Mouse (Mus musculus) retina, postnatal 7 days (tissue): ENCODE data around the gene Med24.

Experiments used
- DNase-seq: peaks from one replicate; pipeline ENCODE4 v3.0.0-alpha.2; 2012; ENCODE audit warnings: low read depth, low spot score

Med24 gene

DNA sequence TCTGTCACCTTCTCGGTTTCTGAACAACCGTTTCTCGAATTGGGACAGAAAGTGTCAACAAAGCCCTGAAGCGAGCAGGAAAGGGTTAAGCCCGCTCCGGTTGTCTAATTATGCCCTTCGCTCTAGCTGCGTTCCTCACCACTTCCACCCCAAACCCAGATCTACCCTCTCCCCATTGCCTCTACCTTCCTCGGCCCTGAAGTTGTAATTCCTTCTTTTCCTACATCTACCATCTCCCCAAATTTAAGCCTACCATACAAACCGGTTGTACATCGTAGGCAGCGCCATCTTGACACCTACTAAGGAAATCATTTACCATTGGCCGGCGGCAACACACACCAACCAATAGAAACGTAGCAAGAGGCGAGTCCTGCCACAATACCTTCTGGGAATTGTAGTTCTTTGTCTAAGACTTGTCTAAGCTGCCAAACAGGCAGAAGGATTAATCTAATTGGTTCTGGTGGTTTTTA is at the start of gene Med24:
Med24 (minus strand) TSS at position 317 of the 470 bp plus-strand sequence.
- peak; percentile 87 for DNase-seq

DNA sequence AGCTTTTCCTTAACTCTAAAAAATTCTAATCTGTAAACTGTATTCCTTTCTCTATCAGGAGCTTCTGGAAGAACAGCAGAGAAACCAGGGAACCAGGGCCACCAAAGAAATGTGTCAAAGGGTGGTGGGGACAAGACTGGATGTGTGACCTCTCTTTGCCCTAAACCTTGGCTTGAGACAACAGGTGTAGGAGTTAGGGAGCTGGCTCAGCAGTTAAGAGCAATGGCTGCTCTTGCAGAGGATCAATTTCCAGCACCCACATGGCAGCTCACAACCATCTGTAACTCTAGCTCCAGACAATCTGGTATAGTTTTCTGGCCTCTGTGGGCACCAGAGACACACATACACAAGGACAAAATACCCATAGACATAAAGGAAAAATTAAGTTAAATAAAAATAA is 48.7 kb upstream of the Med24 start:
- DNase-seq: no peak

DNA sequence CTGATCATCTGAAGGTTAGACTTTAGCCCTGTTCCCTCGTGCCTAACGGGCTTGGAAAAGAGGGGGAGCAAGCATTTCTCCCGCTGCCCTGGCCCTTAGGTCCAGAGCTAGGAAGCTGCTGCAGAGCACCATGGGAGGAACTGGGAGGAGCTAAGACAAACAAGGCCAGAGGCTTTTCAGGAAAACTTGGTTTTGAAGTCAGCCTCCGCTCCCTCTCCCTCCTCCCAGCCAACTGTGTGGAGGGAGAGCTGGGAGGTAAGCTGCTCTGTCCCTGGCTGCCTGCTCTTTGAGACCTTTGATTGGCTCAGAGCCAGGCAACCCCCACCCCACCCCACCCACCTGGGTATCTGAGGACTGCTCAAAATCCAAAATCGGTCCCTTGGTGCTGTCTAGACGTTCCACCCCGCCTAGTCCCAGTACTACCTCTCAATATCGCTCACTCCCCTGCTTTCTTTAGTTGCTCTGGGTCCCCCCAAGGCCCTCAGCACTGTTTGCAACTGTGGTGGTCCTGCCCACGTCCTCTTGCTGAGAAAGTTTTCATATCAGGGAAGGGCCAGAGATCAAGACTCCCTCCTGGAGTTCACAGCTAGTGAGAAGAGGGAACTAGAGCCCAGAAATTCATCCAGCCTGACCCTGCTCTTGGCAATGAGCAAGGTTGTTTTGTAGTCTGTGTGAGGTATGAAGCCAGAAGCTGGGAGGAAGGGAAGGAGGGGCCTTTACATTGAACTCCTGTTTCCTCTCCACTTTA is 47.8 kb upstream of the Med24 start:
- no peak for DNase-seq

DNA sequence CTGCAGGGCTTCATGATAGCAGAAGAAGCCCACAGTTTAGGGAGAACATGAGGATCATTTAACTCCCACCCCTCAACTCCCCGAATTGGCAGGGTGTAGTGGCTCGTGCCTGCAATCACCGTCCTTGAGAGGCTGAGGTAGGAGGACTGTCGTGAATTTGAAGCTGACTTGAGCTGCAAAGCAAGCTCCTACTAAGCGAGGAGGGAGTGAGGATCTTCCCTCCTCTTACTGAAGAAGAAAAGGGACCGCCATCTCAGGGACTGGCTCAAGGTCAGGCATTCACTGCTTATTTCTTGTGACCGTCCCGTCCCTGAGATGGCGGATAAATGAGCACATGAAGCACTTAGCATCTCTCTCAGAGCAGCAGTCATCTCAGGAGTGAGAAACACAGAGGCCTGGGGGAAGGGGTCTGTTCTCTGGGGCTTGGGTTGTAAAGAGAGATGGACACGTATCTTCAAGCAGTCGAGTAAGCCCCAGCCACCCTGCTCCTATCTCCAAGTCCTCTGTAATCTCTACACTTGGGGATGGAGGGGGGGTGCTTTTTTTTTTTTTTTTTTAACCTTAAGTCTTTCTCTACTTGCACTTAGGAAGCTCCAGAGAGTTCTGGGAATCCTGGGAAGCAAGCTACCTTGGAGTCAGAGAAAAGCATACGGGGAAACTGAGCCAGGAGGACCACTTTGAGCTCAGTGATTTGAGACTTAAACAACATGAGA is 47.0 kb upstream of the Med24 start:
- no peak for DNase-seq

DNA sequence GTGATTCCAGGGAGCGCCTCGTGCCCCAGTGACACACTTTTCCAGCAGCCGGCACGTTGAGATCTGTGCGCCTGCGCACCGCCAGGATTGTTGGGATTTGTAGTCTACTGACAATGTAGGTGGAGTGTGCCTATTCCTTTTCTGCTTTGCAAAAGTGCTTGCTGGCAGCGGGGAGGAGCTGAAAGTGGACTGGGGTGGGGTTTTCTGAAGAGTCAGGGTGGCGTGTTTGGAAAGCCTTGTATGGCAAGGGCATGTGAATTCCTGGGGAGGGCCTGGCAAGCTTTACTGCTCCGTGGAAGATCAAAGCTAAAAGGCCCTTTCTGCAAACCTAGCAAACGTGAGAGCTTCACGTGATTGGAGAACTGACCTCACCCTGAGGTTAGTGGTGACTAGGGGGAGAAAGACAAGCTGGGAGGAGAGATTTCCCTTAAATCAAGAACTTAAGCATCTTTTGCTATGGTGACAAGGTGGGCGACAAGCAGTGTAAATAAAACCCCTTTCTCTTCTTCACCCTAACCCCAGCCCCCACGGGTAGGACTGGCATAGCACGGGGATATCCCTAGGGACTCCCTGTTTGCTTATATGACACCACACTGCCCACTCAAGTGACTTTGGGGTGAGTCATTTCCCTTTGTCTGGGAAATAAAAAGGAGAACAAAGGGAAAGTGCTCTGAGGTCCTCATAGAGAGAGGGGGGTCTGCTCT is 46.3 kb upstream of the Med24 start:
- DNase-seq: peak; percentile 94

DNA sequence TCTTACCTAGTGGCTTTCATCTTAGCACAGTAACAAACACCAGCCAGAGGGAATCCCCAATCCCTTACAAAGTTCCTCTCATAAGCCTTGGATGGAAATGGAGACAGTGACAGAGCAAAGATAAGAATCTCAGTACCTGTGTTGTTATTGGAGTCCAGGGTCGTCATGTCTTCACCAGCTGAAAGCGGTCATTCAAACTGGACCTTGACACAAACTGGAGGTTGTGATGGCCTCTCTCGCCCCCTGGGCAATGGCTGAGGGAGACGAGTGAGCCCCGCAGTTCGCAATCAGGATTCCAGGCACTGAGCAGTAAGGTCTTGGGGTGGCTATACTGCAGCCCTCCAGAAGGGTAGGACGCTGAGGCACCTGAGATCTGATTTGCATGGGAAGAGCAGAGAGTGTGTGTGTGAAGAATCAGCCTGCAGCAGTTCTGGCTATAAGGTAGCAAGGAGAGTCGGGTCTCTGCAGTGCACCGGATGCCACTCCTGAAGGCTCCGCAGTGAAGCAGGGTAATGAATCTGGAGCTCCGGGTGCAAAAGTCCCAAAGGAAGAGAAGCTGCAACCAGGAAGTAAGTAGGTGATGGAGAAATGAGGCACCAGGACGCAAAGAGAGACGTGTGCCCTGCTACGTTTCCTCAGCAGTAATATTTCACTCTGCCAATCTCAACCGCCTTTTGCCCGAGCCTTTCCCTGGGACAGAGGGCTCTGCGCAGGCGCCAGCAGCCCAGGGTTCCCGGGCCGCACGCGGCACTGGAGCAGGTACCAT is 45.5 kb upstream of the Med24 start, which contains the start of gene Nr1d1:
Nr1d1 (minus strand) TSS at position 752 of the 766 bp plus-strand sequence.
- no peak for DNase-seq

DNA sequence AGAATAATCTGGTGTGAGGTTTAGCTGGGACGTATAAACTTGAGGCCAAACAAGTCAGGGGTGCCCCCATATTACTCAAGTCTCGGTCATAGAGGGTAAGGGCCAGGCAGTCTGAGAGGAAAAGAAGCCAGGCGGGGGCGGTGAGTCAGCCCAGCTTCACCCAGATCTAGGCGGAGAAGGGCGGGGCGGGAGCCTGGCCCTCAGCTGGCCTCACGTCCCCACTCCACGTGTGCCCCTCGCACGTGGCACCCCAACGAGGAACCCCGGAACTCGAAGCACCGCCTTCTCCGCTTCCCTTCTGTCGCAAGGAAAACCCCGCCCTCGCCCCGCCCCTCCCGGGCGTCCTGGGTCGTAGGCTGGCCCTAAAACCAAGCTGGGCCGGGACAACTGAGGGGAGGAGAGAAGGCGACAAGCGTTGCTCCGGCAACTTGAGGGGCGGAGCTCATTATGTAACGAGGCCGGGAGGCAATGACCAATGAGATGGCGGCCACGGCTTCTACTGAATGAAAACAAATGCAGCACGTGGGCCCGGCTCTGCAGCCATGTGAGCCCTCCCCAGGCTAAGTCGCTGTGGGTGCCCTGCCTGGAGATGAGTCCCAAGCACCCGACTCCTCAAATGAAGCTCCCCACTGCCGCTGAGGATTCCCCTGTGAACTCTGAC is 44.5 kb upstream of the Med24 start:
- peak; percentile 93 for DNase-seq

DNA sequence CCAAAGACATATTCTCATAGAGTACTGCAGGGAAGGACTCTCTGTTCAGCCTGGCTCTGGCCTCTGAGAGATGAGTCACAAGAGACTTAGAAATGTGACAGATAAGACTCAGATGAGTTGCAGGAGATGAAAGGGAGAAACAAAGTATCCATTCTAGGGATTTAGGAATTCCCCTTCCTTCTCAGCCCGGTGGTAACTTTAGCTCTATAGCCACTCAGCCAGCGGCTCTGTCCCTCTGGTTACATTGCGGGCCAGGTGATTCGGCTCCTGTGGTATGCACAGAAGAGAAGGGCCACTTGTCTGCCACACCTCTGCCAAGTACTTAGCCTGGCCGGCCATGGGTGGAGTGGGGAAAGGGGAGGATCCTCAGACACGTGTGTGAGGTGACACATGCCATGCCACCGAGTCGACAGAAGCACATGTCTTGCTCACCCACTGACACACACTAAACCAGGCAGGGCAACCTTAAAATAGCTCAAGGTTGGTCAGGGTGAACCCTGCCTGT is 43.5 kb upstream of the Med24 start:
- no peak for DNase-seq

DNA sequence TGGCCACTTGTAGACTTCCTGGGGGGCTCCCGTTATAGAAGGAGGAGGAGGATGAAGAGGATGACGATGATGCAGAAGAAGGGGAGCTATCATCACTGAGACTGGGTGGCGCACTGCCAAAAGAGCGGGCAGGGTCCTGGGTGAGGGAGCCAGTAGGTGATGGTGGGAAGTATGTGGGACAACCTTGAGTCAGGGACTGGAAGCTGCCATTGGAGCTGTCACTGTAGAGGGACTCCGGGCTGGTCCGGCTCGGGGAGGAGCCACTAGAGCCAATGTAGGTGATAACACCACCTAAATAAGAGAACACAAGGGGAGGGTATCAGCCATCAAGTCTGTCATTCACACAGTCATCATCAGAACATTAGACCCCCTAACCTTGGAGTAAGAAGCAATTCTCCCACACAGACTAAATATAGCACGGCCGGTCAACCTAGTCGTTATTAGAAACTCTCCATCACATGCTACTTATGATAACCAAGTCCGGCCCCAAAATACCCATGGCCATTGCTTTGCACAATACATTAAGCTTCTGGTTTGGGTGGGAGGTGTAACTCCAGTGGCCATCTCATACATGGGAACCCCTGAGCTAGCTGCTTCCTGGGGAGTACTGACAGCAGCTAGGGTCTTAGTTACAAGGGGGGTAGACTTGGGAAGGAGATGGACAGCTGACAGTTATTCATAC is 42.8 kb upstream of the Med24 start:
- DNase-seq: no peak

DNA sequence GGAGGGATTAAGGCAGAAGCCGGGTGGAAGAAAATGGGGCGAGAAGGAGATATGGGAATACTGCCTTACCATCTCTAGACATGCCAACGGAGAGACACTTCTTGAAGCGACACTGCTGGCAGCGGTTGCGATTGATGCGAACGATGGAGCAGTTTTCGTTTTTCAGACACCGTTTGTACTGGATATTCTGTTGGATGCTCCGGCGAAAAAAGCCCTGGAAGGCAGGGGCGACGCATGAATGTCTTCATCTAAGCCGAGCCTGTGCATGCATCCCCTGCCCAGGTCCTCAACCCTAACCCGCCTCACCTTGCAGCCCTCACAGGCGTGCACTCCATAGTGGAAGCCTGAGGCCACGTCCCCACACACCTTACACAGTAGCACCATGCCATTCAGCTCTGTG is 41.9 kb upstream of the Med24 start:
- no peak for DNase-seq

DNA sequence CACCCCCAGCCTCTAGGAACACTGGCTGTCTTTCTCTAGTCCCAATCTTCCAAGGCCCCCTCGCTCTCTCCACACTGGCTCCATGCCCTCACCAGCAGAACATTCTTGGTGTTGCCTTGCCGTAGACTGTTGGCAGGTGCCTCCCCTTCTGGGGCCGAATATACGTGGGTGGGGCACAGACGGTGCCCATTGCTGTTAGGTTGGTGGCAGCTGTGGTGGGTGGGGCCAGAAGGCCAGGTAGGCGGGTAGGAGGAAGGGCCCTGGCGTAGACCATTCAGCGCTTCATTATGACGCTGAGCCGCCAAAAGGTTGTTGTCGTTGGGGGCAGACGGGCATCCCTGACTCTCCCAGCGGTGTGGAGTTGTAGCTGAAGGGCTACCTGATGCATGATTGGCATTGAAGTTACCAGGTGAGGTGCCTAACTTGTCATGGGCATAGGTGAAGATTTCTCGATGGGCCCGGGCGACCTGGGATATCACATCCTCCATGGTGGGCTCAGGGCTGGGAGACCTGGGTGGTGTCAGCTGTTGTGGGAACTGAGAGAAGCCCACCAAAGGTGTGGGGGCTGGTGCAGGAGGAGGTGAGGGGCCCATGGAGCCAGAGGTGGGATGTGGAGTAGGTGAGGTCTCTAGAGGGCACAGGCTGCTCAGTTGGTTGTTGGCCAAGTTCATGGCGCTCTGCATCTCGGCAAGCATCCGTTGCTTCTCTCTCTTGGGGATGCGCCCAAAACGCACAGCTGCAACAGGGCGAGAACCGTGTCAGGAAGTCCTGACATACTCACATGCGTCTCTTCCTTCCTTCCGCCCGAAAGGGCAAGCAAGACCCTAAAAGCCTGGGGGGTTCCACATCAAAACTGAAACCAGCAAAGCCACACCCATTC is 41.1 kb upstream of the Med24 start:
- no peak for DNase-seq

DNA sequence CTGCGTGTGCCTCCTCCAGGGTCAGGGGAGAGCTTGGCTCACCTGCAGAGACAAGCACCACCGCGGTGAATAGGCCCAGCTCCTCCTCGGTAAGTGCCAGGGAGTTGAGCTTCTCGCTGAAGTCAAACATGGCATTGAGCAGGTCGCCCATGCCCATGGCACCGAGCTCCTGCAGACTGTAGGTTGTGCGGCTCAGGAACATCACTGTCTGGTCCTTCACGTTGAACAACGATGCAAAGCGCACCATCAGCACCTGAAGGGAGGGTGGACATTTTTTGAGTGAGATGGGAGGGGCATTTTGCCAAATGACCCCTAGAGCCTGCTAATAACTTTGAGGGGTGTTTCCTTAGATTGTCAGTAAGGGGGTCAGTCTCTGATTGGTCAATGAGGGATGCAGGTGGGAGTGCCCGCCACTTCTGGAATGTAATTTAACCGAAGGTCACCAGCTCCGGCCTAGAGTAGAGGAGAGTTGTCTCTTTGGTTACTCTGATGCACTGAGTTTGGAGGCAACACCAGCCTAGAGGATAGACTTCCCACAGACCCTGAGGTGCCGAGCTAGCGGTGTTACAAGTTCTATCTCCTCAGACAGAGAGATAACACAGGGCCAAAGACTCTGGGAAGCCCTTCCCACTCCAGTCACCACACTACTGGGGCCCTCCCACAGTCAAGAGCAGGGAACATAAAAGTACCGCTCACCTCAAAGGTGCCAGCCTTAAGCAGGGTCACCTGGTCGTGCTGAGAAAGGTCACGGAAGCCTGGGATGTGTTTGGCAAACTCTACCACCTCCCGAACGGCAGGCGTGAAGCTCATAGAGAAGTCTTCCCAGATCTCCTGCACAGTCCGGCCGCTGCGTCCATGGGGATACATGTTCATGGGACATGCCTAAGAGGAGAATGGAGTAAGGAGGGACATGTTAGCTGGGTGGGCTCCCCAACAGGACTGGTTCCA is 40.0 kb upstream of the Med24 start:
- DNase-seq: no peak

DNA sequence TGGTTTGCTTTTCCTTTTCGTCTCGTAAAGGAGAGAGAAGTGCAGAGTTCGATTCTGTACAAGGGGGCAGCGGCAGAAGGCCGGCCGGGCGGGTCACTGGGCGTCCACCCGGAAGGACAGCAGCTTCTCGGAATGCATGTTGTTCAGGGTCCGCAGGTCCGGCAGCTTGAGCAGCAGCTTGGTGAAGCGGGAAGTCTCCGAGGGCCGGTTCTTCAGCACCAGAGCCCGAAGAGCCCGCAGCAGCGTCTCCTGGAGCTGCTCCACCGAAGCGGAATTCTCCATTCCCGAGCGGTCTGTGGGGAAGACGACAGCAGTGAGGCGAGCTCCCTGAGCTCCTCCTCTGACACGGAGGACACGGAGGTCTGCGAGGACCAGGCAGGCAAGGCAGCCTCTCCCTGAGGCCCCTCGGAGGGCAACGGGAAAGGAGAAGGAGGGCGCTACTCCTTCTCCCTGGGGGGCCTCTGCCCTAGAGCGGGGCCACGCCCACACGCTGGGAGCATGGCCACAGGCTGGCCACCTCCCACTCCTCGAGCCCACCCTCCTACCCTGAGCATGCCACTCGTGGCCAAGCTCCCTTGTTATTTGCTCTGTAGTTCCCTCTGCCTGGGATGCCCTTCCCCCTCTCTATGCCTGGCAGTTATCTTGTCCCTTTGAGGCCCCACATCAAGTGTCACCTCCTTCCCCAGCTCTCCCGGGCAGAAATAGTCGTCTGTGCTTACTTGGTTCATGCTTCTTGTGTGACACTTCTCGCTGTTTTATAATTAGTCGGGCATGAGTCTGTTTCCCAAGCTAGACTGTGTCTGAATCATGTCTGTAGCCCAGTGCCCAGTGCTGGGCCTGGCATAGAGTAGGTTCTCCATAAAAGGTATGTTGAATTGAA is 39.1 kb upstream of the Med24 start:
- no peak for DNase-seq

DNA sequence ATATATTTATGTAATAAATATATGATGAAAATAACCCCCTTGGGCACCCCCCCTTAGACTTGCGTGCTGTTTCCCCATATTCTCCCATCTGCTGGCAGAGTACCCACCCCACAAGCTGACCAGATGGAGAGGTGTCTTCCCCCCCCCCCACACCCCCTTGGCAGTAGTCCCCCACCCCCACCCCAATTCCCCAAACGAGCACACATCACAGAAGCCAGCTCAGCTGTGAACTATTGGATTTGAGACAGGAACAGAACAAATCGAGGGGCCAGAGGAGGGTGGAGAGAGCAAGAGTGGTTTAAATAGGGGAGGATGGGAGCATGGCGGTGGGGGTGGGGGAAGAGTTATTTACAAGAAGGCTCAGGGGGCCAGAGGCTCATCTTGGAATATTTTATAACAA is 38.5 kb upstream of the Med24 start:
- DNase-seq: no peak

DNA sequence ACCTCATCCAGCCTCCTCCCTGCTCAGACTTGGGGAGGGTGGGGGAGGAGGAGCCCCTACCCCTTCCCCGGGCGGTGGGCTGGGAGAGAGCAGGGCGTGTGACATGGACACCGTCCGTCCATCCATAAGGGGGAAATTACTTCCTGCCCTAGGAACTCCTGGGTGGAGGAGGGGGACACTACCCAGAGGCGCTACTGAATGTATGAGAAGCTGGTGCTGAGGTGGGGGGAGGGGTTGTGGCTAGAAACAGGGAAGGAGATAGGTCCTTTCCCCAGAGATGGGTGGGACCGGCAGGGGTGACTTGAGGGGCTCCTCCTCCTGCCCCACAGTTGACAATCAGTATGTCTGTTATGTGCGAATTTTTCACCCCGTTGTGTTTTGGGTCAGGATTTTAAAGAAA is 38.0 kb upstream of the Med24 start:
- DNase-seq: no peak

DNA sequence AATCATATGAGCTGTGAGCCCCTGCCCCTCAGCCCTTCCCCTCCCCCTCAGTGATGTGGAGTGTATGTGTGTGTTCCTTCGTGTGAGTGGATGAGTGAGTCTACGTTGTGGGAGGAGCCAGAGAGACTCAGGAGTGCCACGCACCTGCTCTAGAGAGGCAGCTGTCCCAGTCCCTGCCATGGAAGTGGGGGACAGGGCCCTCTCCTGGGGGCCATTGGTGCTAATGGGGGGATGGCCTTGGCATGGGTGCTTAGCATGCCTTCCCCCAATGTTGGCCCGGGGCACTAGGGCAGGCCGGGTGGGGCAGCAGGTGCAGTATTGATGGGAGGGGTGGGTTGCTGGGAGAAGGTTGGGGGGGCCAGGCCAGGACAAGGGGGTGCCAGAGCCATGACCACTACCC is 37.6 kb upstream of the Med24 start:
- DNase-seq: no peak

DNA sequence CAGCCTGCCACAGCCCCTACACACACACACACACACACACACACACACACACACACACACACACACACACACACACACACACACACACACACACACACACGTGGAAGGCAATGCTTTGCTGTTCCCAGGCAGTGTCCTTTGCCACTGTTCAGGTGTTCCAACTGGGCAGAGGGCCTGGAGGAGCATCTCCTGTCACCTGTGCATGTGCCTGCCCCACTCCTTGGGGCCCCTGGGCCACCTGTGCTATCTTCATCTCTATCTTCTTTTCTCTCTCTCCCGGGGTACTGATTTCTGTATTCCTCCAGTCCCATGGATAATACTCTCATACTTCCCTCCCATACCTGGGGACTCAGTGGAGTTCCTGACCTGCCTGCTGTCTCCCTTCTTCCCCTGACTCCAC is 37.1 kb upstream of the Med24 start:
- no peak for DNase-seq
